Mouse (Mus musculus): ENCODE data around the gene Picalm. TPM values are rescaled to one million over a fixed set of nuclear protein-coding genes. Genes with fewer than 3 reads are reported as not detected.
A peak's percentile ranks its signal among the peaks of the same experiment; 100 is the strongest.
"Not testable (repeated sequence)": the region's sequence is repeated elsewhere in the genome, so short reads cannot be mapped to it uniquely, and the experiment has no call there.

Picalm gene
- polyA plus RNA-seq, 1 experiment = 68.4 TPM

- DNase-seq (ENCODE audit: low read depth) = peak; percentile 90
Observed at GRCm38 (mm10) chr7:90131831-90132241, 1.8 kb downstream of the Picalm start.

GRCm38 (mm10) chr7:90132322-90132721 is 2.3 kb downstream of the Picalm start:
- no peak for DNase-seq (ENCODE audit: low read depth)

DNA sequence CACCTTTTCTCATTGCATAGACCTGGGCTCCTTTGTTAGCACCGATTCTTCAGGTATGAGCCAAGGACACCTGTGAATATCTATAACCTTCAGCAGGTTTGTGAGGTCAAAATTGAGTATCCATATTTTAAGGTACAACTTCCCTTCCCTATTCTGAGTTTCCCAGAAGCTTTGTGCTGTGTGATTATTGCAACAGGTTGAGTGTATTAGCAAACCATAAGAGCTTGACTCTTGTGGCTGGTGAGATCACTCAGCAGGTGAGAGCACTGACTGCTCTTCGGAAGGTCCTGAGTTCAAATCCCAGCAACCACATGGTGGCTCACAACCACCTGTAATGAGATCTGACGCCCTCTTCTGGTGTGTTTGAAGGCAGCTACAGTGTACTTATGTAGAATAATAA is 6.7 kb downstream of the Picalm start:
- DNase-seq (ENCODE audit: low read depth) = no peak

DNA sequence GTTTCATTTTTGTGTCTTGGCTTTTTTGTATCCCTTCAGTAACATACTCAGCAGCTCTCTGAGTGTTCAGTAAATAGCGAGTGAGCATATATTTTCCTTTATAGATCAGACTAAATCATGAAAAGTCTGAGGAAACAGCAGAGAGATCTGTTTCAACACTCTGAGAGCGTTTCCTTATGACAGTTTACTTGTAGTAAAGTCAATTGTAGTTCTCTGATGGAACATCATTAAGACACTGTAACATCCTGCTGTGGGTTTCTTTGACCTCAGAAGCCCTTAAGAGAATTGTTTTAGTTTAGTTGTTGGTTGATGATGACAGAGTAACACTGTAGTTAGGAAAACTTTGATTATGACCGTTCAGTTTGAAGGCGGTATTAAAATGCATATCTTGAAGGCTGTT is 8.3 kb downstream of the Picalm start:
- no peak for DNase-seq (ENCODE audit: low read depth)

DNA sequence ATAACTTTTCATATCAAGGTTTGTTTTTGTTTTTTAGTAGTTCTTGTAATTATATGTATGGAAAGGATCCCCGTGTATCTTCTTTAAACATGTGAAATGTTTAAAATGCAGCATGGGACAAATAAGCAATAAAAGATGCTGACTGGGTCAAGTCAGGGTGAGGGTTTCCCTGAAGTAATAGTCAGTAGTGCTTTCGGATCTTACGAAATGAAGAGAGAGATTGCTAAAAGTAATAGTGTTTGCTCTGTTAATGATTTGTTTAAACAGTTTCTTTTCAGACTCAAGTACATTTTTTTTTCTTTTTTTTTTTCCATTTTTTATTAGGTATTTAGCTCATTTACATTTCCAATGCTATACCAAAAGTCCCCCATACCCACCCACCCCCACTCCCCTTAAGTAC is 10.3 kb downstream of the Picalm start:
- DNase-seq (ENCODE audit: low read depth) = no peak

DNA sequence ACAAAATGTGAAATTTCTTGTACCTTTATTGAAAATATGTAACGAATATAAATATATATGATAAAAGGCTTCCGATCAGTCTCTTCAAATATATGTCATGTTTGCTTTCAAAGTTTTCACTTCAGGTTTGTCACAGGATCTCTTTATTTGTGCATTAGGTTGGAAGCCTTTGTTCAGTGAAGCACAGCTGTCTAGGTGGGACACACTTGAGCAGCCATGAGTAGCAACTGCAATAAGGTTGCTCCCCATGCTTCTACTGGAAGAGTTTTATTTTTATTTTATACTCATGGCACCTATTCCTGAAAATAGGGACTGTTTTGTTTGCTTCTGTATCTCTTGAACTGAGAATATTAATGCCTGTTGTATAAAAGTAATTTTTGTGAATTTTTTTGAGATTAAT is 14.3 kb downstream of the Picalm start:
- no peak for DNase-seq (ENCODE audit: low read depth)

DNA sequence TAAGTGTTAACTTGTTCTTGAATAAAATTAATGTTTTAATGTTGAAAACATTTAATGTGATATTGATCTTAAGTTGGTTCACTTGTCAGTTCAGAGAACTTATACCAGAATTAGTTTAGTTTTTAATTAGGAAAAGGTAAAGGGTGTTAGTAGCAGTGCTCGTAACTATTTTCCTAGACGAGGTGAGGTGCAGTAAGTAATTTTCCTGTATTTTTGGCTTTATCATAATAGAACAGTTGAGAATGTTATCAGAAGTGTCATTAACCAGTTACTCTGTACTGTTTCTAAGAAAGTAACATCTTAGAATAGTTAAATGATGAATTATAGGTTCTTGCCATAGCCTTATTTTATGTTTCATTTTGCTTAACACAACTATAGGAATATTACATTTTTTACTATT is 15.0 kb downstream of the Picalm start:
- no peak for DNase-seq (ENCODE audit: low read depth)

- DNase-seq (ENCODE audit: low read depth) = no peak
Observed at GRCm38 (mm10) chr7:90145376-90145775, 15.4 kb downstream of the Picalm start.

DNA sequence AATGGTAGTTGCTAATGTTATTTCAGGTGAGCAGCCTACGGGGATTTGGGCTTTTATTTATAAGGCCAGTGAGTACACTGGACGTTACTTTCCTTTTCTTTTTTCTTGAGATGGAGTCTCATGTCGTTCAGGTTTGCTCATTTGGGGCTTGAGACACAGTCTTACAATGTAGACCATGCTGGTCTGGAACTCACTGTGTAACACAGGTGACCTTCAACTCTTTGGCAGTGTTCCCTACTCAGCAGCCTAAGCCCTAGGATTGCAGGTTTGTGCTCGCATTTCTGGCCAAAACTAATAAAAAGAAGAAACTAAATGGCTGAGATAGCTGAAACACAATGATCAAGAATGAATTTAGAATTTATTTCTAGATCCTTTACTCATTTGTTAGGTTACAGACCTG is 15.9 kb downstream of the Picalm start:
- no peak for DNase-seq (ENCODE audit: low read depth)

DNA sequence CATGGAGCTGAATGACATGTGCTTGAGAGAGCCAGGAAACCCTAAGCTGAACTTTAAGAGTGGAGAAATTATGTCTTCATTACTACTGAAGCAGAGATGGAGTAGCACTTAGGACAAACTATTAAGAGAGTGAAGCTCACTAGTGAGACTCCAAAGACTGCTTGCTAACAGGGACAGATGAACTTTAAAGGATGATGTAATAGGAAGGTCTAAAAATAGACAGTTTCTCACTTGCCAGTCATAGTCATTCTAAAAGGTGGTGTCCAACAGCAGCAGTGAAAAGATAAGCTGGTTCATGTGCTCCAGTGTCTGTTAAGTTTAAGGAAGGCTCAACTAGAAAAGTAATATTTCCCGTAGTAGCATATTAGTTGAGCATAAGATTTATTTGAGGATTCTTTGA is 16.3 kb downstream of the Picalm start:
- DNase-seq (ENCODE audit: low read depth) = no peak

GRCm38 (mm10) chr7:90148023-90148422 is 18.0 kb downstream of the Picalm start:
- DNase-seq (ENCODE audit: low read depth) = no peak

GRCm38 (mm10) chr7:90148516-90148915 is 18.5 kb downstream of the Picalm start:
- DNase-seq (ENCODE audit: low read depth) = no peak

DNA sequence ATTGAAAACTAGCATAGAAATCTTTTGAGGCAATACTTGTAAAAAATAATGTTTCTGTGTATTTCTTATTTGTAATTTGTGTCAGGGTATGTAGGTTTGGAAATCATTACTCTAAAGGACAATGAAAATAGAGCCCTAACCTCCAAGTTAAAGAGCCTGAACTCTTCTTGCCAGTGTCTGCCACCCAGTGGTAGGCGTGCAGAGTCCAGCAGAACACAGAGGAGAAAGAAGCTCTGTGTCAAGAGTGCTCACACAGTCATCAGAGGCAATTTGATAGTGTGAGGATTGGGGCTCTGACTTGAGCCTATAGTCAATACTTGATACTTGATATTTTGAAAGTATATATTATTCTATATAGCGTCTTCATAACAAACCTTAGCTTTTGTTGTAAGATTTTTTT is 20.3 kb downstream of the Picalm start:
- no peak for DNase-seq (ENCODE audit: low read depth)

GRCm38 (mm10) chr7:90158034-90158433 is 28.0 kb downstream of the Picalm start:
- DNase-seq (ENCODE audit: low read depth) = peak; percentile 14

DNA sequence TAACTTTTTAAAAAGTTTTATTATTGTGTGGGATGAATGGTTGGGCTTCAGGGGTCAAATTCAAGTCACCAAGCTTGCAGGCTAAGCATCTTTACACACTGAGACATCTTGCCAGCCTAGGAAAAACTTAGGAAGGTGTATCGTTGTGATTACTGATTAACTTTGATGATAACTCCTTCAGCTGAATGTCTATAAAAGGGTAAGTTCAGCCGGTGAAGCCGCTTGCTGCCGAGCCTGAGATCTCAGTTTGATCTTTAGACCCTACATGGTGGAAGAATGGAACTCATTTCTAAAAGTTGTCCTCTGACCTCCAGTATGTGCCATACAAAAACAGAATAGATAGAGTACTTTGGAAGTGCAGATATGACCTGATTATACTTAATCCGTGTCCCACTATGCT is 30.6 kb downstream of the Picalm start:
- no peak for DNase-seq (ENCODE audit: low read depth)

GRCm38 (mm10) chr7:90164276-90164675 is 34.3 kb downstream of the Picalm start:
- no peak for DNase-seq (ENCODE audit: low read depth)

DNA sequence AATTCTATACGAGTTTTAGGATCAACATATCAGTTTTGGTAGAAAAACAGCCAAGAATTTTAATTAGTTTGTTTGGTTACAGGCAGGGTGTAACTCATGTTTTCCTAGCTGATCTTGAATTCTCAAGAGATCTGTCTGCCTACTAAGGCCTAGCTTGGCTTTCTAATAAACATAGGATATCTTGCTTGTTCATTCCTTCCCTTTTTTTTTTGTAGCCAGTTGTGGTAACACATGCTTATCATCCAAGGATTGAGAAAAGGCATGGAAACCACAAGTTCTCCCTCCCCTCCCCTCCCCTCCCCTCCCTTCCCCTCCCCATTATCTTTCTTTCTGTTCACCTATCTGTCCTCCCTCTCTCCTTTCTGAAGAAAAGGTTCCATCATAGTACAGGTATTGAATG is 36.0 kb downstream of the Picalm start:
- DNase-seq (ENCODE audit: low read depth) = no peak

DNA sequence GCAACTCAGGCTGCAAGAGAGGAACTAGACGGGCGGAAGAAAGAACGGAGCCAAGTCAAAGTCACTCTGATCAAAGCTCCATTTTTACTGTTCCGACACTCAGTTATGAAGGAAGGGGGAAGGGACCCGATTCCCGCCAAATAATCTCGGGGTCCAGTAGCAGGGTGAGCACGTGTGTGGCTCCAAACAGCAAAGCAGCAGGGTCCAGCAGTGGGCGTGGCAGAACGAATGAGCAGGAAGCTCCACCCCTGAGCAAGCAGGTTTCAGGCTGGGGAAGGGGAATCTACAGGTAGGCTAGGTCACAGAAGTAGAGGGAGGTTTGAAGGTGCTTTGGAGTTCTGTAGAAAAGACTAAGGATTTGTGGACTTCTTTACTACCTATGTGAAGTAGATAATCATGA is 37.8 kb downstream of the Picalm start:
- not testable (repeated sequence) for DNase-seq (ENCODE audit: low read depth)

DNA sequence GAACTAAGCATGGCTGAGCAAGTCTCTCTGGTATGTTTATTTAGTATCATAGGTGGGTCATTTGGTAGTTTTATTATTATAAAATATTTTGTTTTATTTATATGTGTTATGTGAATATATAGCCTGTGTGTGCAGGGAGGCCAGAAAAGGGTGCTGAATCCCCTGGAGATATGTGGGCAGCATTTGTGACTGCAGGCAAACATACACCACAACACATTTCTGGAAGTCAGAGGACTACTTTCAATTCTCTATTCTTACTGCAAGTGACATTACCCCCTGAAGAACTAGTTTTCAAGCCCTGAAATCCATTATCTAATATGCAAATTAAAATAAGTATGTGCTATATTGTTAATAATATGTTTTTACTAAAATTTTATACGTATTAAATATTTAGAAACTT is 43.8 kb downstream of the Picalm start:
- DNase-seq (ENCODE audit: low read depth) = no peak

DNA sequence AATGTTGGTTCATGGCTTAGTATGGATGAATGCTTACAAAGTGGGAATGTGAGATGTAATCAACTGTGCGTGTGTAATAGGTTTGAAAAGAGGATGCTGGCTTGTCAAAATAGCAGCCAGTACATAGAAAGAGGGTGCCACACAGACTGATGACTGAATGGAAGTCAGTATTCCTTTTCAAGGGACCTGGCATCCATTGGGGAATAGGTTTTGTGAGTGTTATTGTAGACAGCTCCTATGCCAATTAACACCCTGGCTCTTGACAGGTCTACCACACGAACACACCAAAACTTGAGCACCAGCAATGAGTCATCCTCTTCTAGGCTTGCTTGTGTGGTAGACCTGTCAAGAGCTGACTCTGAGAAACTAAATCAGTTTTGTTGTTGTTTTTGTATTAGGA is 45.6 kb downstream of the Picalm start:
- no peak for DNase-seq (ENCODE audit: low read depth)

DNA sequence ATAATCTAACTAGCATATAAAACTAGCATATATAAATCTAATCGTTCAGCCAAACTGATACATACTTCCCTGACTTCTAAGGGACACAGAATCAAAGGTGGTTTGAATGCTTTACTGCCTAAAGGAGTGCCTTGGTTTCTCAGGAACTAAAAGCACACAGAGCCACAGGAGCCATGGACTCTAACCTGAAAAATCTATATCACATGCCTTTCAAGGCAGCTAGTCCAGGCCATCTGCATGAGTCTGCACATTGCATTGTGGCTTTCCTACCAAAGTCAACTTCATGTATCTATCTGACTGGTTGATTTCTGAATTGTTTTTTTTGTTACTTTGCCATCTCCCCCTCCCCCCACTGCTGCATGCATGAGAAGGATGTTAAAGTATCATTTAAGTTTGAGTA is 50.6 kb downstream of the Picalm start:
- DNase-seq (ENCODE audit: low read depth) = no peak

DNA sequence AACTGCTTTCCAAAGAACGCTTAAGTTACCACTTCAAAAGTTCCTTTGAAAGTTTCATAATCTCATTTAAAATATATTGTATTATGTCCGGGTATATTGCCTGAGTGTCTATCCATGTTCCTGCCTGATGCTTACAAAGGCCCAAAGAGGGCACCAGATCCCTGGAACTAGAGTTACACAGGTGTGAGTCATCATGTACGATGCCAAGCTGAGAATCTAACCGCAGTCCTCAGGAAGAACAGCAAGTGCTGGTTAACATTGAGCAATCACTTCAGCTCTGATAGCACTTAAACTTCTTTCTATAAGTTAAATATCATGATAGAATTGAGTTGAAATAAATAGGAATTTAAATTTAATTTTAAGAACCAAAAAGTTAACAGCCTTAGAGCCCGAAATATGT is 70.2 kb downstream of the Picalm start:
- peak; percentile 47 for DNase-seq (ENCODE audit: low read depth)

- no peak for DNase-seq (ENCODE audit: low read depth)
Observed at GRCm38 (mm10) chr7:90201877-90202465, 72.0 kb downstream of the Picalm start.

DNA sequence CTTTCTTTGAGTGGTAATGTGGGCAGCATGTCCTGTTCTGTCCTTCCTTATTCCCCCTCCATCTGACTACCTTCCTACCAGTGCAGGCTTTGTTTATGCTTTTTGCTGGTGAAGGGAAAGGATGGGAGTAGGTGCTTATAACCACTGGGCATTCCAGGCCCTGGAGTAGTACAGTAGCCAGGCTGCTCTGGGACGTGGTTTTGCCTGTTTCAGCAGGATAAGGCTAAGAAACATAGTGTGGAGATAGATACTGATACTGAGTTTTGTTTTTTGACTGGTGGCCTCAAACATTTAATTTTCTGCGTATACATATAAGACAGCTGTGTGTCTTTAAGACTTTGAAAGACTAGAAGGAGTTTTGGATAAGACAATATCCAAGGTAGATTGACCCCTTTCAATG is 73.9 kb downstream of the Picalm start:
- DNase-seq (ENCODE audit: low read depth) = no peak

DNA sequence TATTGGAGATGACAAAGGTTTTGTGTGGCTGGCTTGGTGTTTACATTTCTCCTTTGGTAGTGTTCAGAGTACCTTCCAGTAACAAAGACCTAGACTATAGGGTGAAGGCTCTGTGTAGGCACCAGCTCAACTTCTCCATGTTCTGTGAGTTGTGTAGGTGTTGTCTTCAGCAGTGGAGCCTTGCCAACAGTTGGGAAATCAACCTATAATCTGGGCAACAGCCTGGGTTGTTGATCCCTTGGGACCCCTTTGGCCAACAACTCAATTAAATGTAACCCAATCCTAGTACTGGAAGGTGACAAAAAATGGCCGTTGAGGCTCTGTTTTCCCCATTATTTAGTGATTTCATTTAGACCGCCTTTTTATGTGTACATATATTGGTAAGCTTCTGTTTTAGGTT is 80.1 kb downstream of the Picalm start:
- DNase-seq (ENCODE audit: low read depth) = no peak

Data from gonadal fat pad, adult 2 months (tissue).